33 mouse cellular contexts compared by ENCODE assay signal in the genomic region with DNA sequence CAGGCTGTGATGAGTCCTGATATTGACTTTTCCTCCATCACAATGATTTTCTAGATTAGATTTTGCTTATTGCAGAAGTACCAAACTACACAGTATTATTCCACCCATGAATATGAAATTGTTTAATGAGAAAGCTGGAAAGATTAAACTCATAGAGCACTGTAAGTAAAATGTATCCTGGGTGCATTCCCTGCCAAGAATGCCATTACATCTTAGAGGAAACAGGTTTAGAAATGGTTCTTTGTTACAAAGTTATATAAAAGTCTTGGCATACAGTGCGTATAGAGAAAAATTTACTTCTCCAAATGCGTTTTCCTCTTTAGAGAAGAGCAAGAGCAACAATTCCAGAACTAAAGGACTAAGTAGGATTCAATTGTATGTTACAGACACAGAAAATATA.
"Had no signal": no experiment of that assay in that cellular context is flagged by ENCODE, and none has a peak within 500 bp of the region (broad histone marks: within the 10 kb centered on the region; RNA-seq: fewer than 3 reads in every experiment).

No protein-coding gene starts in this region.

- ATAC-seq: hindbrain, embryonic 16.5 days; hindbrain, postnatal 0 days; inflammation-experienced regulatory T-cells, adult 6 months; intestine, embryonic 15.5 days; intestine, embryonic 16.5 days; intestine, postnatal 0 days had no signal

- DNase-seq: heart, postnatal 14 days; heart, postnatal 36 days; heart, postnatal 4 days; kidney, adult 11 months; kidney, adult 18-20 months; kidney, adult 2 months; kidney, adult 8-10 months; kidney, adult 9 months; kidney, postnatal 10 days; kidney, postnatal 14 days; kidney, postnatal 25 days; kidney, postnatal 36 days; kidney, postnatal 4 days; layer of hippocampus, adult 9-11 months; layer of hippocampus, postnatal 36 days had no signal

- H3K4me3 ChIP-seq: heart, embryonic 10.5 days; heart, embryonic 12.5 days; heart, embryonic 13.5 days; heart, embryonic 15.5 days; hindbrain, embryonic 10.5 days; hindbrain, embryonic 12.5 days; hindbrain, embryonic 13.5 days; hindbrain, embryonic 15.5 days; intestine, embryonic 15.5 days; kidney, embryonic 15.5 days; layer of hippocampus, adult 2 months had no signal

- H3K27ac ChIP-seq: heart, embryonic 10.5 days; heart, embryonic 13.5 days; heart, embryonic 15.5 days; hindbrain, embryonic 10.5 days; hindbrain, embryonic 12.5 days; hindbrain, embryonic 13.5 days; hindbrain, embryonic 14.5 days; hindbrain, embryonic 15.5 days; hindbrain, postnatal 0 days; intestine, embryonic 15.5 days; kidney, embryonic 15.5 days; kidney, postnatal 0 days; layer of hippocampus, adult 2 months had no signal
